Mouse (Mus musculus) testis, adult 2 months (tissue): ENCODE results near the gene Olfr975.
"Not testable (repeated sequence)": the region's sequence is repeated elsewhere in the genome, so short reads cannot be mapped to it uniquely, and the experiment has no call there.

Experiments used
- CTCF ChIP-seq: fragments of 200-500 bp; IDR thresholded peaks from 2 replicates; pipeline ENCODE4 v1.5.1; 2012; ENCODE audit warnings: low read depth, mild to moderate bottlenecking, inconsistent platforms, low read length, moderate library complexity; ENCODE audit not compliant: control insufficient read depth, insufficient read depth, insufficient replicate concordance
- POLR2A ChIP-seq: fragments of 200-500 bp; IDR thresholded peaks from 2 replicates; pipeline ENCODE4 v1.6.1; 2012; ENCODE audit warnings: low read depth, mild to moderate bottlenecking, inconsistent platforms, low read length, moderate library complexity; ENCODE audit not compliant: control insufficient read depth

GRCm38 (mm10) chr9:39928837-39929236 lies 23.0 kb downstream of the Olfr975 start:
- TF ChIP-seq CTCF, POLR2A: not testable (repeated sequence)
